Mouse (Mus musculus): ENCODE data around the gene Rere. TPM values are rescaled to one million over a fixed set of nuclear protein-coding genes. Genes with fewer than 3 reads are reported as not detected.

Rere gene
- total and polyA plus RNA-seq, 3 experiments: 4.1 to 31.8 TPM; not detected in 1

DNA sequence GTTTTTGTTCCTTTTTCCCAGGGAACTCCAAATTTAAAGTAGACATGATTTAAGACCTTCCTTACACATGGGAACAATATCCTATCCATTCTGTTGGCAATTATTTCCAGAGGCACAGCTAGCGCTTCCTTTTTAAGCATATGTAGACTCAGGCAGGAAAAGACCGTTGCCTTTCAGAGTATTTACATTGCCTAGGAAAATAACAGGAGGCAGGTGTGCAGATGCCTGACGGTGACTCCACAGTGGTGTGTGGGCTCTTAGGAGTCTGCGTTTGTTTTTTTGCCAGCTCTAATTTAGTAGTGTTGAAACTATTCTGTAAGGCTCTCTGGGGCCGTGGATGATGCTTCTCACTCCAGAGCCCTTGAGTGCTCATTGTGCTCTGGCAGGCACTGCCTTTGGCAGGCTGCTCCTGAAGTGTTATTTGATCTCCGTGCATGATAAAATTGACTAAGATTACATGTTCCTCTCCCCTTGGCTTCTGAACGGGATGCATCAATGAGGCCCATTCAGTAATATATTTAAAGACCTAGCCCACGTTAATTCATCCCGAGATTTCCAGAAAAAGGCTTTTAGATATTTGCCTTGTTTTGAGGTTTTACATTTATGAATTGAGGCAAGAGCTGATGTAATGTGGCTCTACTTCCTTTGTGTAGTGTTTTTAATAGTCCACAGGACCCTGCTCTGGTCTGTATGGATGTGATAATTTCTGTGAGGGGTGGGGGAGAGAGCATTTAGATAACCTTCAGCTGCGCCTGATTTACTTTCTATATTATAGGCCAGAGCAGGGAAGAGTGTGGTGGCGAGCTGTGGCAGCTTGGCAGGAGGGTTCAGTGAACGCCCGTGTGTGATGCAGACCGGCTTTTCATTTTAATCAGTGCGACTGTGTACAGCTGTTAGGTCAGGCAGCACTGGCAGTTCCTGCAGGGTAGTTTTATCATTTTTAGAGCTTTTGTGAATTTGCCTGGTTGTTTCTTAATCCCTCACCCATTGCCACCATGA, 92.0 kb downstream of the Rere start:
- DNase-seq (ENCODE audit: low read depth, low spot score): peak; percentile 68
- Histone ChIP-seq H3K79me2 (ENCODE audit: control insufficient read depth, insufficient read depth, low read length, poor library complexity) (peaks cover 9% of the 10 kb centered on the region), H3K27ac (ENCODE audit: control insufficient read depth, low read depth, low read length) (peak overlapping the region; percentile 39), H3K27me3 (ENCODE audit: control insufficient read depth in 1 of 2, insufficient read depth in 2 of 2, low read length in 2 of 2) (no peaks in the 10 kb centered on the region), H3K9ac (ENCODE audit: control insufficient read depth, low read depth, low read length, poor library complexity, severe bottlenecking) (peak overlapping the region; percentile 86), H3K36me3 (ENCODE audit: control insufficient read depth in 1 of 2, insufficient read depth in 2 of 2, low read length in 2 of 2) (peaks cover 0 to 19% of the 10 kb centered on the region in 2 experiments; a peak in 2 of 4 replicates), H3K4me3 (ENCODE audit: control insufficient read depth in 1 of 2, insufficient read depth in 1 of 2, low read depth in 2 of 2, low read length in 2 of 2) (peak overlapping the region; percentile 71 to 77), H3K9me3 (replicated peaks; ENCODE audit: insufficient read depth, low read length) (no peaks in the 10 kb centered on the region), H3K4me1 (ENCODE audit: control insufficient read depth in 1 of 2, insufficient read depth in 2 of 2, low read length in 2 of 2) (peaks cover 5 to 17% of the 10 kb centered on the region in 2 experiments)
- TF ChIP-seq TCF12 (IDR thresholded peaks at IDR 0.05; ENCODE audit: low read depth, low read length) (peak; percentile 52; the same call in 1 of the 2 replicates), MXI1 (IDR thresholded peaks at IDR 0.05; ENCODE audit: low read depth, low read length) (peak; percentile 54), TAL1 (IDR thresholded peaks at IDR 0.05; ENCODE audit: low read length) (peak; percentile 47), EP300 (IDR thresholded peaks at IDR 0.05; ENCODE audit: low read depth in 1 of 2, low read length in 2 of 2) (no peak; a peak in 1 of 4 replicates), SIN3A (IDR thresholded peaks at IDR 0.05; ENCODE audit: low read length) (peak; percentile 77), USF1 (IDR thresholded peaks at IDR 0.05; ENCODE audit: low read depth, low read length) (no peak), MAZ (IDR thresholded peaks at IDR 0.05; ENCODE audit: low read depth, low read length) (0 out of 2 replicates have a peak, but pooled peaks have one; percentile 21), NRF1 (IDR thresholded peaks at IDR 0.05; ENCODE audit: insufficient read depth, low read depth, low read length, poor library complexity, severe bottlenecking) (no peak), KAT2A (conservative IDR thresholded peaks at IDR 0.05; ENCODE audit: low read depth, low read length) (no peak), RCOR1 (IDR thresholded peaks at IDR 0.05; ENCODE audit: low read depth, low read length) (peak; percentile 40; the same call in 1 of the 2 replicates), HCFC1 (IDR thresholded peaks at IDR 0.05; ENCODE audit: low read depth, low read length) (0 out of 2 replicates have a peak, but pooled peaks have one; percentile 25), GATA1 (IDR thresholded peaks at IDR 0.05; ENCODE audit: low read depth, low read length) (peak; percentile 45; the same call in 1 of the 2 replicates), MYC (IDR thresholded peaks at IDR 0.05; ENCODE audit: low read depth, low read length) (0 out of 2 replicates have a peak, but pooled peaks have one; percentile 38), ELF1 (IDR thresholded peaks at IDR 0.05; ENCODE audit: low read depth, low read length) (no peak), MAX (IDR thresholded peaks at IDR 0.05; ENCODE audit: low read length) (no peak), ETS1 (IDR thresholded peaks at IDR 0.05; ENCODE audit: low read depth, low read length) (peak; percentile 47), CHD1 (IDR thresholded peaks at IDR 0.05; ENCODE audit: low read depth, low read length) (0 out of 2 replicates have a peak, but pooled peaks have one; percentile 79)

All from MEL (cell line).